Mouse (Mus musculus) gastrocnemius, adult 2 months (tissue): ENCODE data around the gene Ano2. TPM values are rescaled to one million over a fixed set of nuclear protein-coding genes. Genes with fewer than 3 reads are reported as not detected.
A peak's percentile ranks its signal among the peaks of the same experiment; 100 is the strongest.

ENCODE experiments used
- DNase-seq: peaks from one replicate; pipeline ENCODE4 v3.0.0; 2022
- H3K27ac ChIP-seq: fragments of 200-600 bp; 2 replicates; pipeline ENCODE4 v1.8.1; 2022; ENCODE audit warnings: mild to moderate bottlenecking
- H3K4me3 ChIP-seq: fragments of 200-600 bp; 2 replicates; pipeline ENCODE4 v1.8.1; 2022; ENCODE audit warnings: mild to moderate bottlenecking, moderate library complexity
- CTCF ChIP-seq: fragments of 200-600 bp; IDR thresholded peaks from 2 replicates; pipeline ENCODE4 v1.8.1; 2022; ENCODE audit warnings: antibody characterized with exemption, mild to moderate bottlenecking, moderate library complexity
- intact Hi-C: fragments of 180-260 bp; cut with DNase I; formaldehyde crosslinking; loops from one replicate; pipeline ENCODE4 v1.15.1; 2025
- total RNA-seq, 2 experiments: library from RNA; stranded (reverse); gene quantifications; 2 replicates each; pipeline ENCODE4 v1.2.3; 2021

Ano2 gene
- total RNA-seq, 2 experiments from 2014 or later, result not detected

DNA sequence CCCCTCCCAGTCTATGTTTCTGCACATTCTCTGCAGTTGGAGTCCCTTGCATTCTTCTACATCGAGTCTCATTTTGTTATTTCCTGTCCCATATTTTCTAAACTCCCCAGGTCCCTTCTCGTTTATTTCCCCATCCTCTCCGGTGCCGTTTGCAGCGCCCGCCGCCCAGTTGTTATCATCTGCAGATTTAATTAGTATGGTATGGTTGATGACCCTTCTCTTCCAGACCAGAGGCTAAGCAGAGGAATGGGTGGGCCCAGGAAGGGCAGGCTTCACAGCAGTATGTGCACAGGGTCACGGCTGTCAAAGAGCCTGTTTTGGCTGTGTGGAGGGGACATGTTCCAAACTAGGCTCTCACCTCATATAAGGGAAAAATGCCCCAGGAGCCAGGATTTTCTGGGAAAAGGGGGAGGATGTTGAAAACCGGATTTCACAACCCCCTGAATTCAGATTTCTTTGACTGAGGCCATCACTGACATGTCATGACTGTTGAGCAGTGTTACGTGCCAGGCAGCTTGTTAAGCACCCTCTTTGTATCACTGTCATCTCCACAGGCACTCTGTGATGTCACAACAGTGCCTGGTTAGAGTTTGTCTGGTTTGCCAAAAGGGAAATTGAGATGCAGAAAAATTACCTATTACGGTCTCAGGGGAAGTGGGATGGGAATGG lies 72.8 kb downstream of the Ano2 start:
- Histone ChIP-seq H3K27ac (peak overlapping the region; percentile 1; the same call in 1 of the 2 replicates), H3K4me3 (no peak overlapping the region)
- TF ChIP-seq CTCF, result no peak
- intact Hi-C loops, result no loop called here
- no peak for DNase-seq

DNA sequence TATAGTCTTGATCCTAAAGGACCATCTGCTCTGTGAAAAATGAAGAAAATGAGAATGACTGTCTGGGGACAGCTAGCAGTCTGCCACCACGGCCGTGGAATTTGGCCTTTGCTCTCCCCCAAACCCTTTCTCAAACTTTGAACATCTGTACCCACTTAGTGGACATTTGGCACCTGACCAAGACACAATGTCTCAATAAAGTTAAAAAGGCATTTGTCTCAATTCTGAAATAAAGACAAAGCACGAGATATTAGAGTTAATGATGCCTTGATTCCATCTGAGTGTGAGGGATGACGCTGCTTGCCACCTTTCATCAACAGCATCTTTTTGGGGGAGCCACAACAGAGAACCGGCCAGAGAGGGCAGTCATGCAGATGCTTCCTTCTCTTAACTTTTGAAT lies 83.0 kb downstream of the Ano2 start:
- Histone ChIP-seq H3K4me3 (no peak overlapping the region), H3K27ac (no peak overlapping the region)
- TF ChIP-seq CTCF, result no peak
- no peak for DNase-seq
- intact Hi-C loops, result no loop called here

DNA sequence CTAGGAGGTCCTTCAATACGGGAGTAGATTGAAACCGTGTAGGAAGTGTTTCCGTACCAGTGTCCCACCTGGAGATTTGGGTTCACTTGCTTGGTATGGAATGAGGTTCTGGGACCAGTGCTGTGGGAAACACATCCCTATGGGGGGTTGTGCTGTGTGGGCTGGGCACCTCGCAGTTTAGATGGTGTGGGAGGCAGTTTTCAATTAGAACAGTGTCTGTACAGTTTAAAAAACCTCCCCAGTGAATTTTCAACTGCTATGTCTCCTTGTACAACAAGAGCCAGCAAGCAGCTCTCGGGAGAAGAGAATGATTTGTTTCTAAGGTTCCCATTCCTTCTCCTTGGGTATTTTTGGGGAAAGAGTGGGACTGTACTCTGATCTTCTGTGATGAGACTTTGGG lies 86.1 kb downstream of the Ano2 start:
- Histone ChIP-seq H3K4me3 (no peak overlapping the region), H3K27ac (no peak overlapping the region)
- no peak for TF ChIP-seq CTCF
- DNase-seq, result no peak
- intact Hi-C loops, result no loop called here

DNA sequence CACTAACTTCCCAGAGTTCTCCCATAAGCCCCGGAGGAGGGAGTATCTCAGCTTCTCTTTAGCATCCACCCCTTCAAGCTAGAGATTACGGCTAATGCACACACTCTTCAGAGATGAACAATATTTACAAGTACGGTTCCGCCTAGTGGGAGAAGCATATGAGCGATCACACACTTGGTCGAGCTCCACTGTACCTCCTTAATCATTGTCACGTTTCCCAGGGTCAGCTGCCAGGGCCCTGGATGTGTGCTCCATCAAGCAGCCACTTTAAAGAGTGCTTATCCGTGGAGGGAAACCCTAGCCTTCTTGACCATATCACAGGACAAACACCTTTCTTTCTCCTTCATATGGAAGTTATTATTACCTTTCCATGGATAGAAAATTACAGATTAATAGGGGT lies 112.7 kb downstream of the Ano2 start:
- H3K27ac ChIP-seq, result no peak overlapping the region
- intact Hi-C loops, result no loop called here
- no peak for TF ChIP-seq CTCF
- no peak overlapping the region for H3K4me3 ChIP-seq
- DNase-seq, result no peak

GRCm38 (mm10) chr6:125803364-125804011 lies 113.3 kb downstream of the Ano2 start:
- DNase-seq, result no peak
- Histone ChIP-seq H3K27ac (no peak overlapping the region), H3K4me3 (peak overlapping the region; percentile 43)
- intact Hi-C loops, result no loop called here
- TF ChIP-seq CTCF, result no peak

GRCm38 (mm10) chr6:125808996-125809649 lies 118.9 kb downstream of the Ano2 start:
- Histone ChIP-seq H3K4me3 (no peak overlapping the region), H3K27ac (no peak overlapping the region)
- no peak for TF ChIP-seq CTCF
- intact Hi-C loops, result no loop called here
- no peak for DNase-seq

DNA sequence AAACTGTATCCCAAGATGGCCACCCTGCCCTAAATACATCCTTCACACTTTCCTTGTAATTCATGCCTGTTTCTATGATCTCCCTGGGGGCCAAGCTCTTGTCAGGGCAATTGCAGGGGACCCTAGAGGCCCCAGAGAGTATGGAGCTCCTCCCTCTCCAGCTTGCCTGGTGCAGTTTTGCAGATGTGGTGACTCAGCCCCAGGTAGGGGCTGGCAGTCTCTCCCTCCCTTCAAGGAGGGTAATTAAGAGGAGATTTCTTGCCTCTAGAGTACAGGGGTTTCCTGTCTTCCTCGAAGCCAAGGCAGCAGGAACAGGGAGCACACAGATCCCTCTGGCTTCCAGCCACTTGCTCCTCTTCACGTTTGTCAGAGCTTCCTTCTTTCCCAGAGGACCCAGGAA lies 121.2 kb downstream of the Ano2 start:
- DNase-seq, result no peak
- Histone ChIP-seq H3K27ac (no peak overlapping the region), H3K4me3 (no peak overlapping the region)
- intact Hi-C loops, result no loop called here
- no peak for TF ChIP-seq CTCF

- Histone ChIP-seq H3K27ac (no peak overlapping the region), H3K4me3 (no peak overlapping the region)
- no peak for TF ChIP-seq CTCF
- intact Hi-C loops, result no loop called here
- DNase-seq, result no peak
These were observed 147.9 kb downstream of the Ano2 start for GRCm38 (mm10) chr6:125838121-125838520.

GRCm38 (mm10) chr6:125841284-125841683 lies 151.1 kb downstream of the Ano2 start:
- intact Hi-C loops, result no loop called here
- DNase-seq, result no peak
- H3K27ac ChIP-seq, result no peak overlapping the region
- TF ChIP-seq CTCF, result no peak
- no peak overlapping the region for H3K4me3 ChIP-seq

- no peak overlapping the region for H3K4me3 ChIP-seq
- TF ChIP-seq CTCF, result no peak
- intact Hi-C loops, result no loop called here
- no peak overlapping the region for H3K27ac ChIP-seq
- DNase-seq, result no peak
These were observed 161.0 kb downstream of the Ano2 start for GRCm38 (mm10) chr6:125851196-125851595.

DNA sequence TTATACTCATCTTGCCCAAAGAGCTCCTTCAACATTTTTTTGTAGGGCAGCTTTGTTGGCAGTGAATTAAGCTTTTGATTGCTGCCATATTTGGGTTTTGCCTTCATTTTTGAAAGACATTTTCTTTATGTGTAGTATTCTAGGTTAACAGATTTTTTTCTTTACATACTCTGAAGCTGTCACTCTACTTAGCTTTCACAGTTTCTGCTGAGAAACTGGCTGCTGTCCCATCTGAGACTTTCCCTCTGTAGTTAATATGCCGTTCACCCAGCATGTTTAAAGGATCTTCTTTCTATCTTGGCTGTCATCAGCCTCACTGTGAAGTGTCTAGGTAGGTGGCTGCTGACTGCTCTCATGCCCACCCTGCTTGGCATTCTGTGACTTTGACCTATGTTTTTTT lies 168.1 kb downstream of the Ano2 start:
- H3K27ac ChIP-seq, result no peak overlapping the region
- no peak for DNase-seq
- intact Hi-C loops, result no loop called here
- H3K4me3 ChIP-seq, result no peak overlapping the region
- TF ChIP-seq CTCF, result no peak

DNA sequence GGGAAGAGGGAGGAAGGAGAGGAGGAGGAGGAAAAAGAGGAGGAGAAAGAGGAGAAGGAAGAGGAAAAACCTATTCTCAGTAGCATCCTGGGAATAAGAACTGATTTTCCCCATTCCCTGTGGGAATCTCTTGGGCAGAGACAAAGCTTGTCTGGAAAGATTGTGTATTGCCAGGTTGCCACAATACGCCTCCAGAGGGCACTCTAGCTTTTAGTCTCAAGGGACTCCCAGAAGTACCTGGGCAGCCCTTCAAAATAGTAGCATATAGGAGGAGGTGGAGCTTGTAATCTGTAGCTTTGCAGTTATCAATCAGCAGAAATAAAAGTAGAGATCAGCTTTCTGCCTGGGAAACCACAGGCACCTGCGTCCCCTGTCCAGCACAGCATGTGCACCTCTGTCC lies 178.3 kb downstream of the Ano2 start:
- peak; percentile 26 for DNase-seq
- intact Hi-C loops, result loop anchor here (1.0 kb wide), 1 partner anchor 299 kb away; no protein-coding TSS in a partner anchor
- no peak overlapping the region for H3K27ac ChIP-seq
- TF ChIP-seq CTCF, result peak; percentile 65
- H3K4me3 ChIP-seq, result no peak overlapping the region

DNA sequence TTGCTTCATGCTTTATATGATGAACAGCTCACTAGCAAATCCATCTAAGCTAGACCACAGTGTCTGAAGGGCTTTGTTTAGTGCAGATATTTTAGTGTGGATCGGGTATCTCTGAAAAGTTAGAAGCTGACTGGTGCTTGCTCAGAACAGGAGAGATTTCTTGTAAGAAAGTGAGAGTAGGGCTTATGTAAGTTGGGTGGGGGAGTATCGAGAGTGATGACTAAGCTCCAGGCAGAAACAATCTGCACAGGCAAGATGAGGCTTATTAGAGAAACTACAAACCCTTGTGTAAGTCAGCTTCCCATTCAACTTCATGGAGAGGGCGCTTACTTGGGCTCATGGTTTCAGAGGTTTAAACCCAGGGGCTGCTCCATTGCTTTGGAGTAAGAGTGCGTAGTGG lies 181.3 kb downstream of the Ano2 start:
- Histone ChIP-seq H3K4me3 (no peak overlapping the region), H3K27ac (no peak overlapping the region)
- no peak for TF ChIP-seq CTCF
- DNase-seq, result no peak
- intact Hi-C loops, result no loop called here
